Mouse (Mus musculus): Measurements from ENCODE around the gene Hist2h3c2.
"Not testable (repeated sequence)": the region's sequence is repeated elsewhere in the genome, so short reads cannot be mapped to it uniquely, and the experiment has no call there.

DNA sequence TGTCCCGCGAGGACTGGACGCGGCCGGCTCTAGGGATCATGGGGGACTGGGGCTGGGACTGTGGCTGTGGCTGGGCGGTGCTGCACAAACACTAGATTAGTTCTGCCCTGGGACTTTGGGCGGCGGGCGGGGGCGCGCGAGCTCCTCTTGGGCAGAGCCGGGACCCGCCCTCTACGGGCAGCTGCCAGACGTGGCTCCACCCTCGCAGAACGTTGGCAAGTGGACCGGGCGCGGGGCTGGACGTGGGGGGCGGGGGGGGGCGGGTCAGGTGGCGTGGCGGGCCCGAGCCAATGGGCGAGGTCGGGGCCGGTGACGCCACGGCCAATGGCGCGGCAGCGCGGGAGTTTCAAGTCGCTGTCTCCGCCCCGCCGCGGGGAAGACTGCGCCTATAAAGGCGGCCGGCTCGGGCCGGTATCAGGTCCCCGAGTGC, 7.5 kb upstream of the Hist2h3c2 start, which contains the start of gene Hist2h3c1:
- TF ChIP-seq CTCF, EP300 (IDR thresholded peaks at IDR 0.05; ENCODE audit: low read depth): not testable (repeated sequence)
